Mouse (Mus musculus): ENCODE results near the gene Ints3.

- no peak for TF ChIP-seq CTCF (IDR thresholded peaks at IDR 0.05; ENCODE audit: low read depth, low read length)
- no peak for TF ChIP-seq POLR2A (IDR thresholded peaks at IDR 0.05; ENCODE audit: insufficient read depth, low read length)
- no peak for TF ChIP-seq EP300 (IDR thresholded peaks at IDR 0.05; ENCODE audit: insufficient read depth, low read depth, low read length)
Measured at GRCm38 (mm10) chr3:90404121-90404520, 29.3 kb downstream of the Ints3 start.

All from ES-Bruce4 (cell line).